Mouse (Mus musculus): ENCODE measurements at regions not wholly inside any gene's neighbourhood (a gene's known extent, or its start where the extent isn't known, plus 50 kb on each side); places are given as distances from the start of the nearest gene placed in this dataset.

GRCm38 (mm10) chr10:17203416-17204110 is 519.5 kb upstream of the Cited2 start:
- no peak for DNase-seq

GRCm38 (mm10) chr10:17204153-17204552 is 518.9 kb upstream of the Cited2 start:
- no peak for DNase-seq

DNA sequence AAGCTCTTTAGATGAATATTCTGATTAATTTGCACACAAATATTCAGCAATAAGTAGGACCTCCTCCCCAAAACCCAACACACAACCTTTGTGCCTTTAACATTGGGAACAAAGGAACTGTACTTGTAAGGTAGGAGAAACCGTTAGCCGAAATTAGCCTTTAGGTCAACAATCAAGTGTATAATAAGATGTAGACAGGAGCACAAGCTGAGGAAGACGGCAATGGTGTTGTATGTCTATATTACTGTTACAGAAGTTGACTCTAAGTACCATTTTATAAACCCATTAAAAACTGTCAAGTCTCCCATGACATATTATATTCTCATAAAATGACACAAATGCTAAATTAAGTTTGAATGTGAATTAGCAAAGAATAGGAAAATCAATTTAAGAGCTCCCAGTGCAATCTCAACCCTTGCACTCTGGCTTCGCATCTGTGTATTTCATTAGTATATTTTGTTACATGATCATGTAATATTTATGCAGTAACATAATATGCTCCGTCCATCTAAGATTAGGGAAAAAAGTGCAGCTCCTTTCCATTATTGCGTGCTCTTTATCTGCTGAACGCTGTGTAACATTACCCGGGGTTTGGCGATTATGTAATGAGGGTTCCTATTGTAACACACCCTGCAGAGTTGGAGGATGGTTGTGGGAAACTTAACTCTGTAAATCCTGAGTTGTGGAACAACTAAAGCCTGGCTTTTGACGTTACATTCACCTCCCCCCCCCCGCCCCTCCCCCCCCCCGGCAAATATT is 510.3 kb upstream of the Cited2 start:
- peak; percentile 4 for DNase-seq

DNA sequence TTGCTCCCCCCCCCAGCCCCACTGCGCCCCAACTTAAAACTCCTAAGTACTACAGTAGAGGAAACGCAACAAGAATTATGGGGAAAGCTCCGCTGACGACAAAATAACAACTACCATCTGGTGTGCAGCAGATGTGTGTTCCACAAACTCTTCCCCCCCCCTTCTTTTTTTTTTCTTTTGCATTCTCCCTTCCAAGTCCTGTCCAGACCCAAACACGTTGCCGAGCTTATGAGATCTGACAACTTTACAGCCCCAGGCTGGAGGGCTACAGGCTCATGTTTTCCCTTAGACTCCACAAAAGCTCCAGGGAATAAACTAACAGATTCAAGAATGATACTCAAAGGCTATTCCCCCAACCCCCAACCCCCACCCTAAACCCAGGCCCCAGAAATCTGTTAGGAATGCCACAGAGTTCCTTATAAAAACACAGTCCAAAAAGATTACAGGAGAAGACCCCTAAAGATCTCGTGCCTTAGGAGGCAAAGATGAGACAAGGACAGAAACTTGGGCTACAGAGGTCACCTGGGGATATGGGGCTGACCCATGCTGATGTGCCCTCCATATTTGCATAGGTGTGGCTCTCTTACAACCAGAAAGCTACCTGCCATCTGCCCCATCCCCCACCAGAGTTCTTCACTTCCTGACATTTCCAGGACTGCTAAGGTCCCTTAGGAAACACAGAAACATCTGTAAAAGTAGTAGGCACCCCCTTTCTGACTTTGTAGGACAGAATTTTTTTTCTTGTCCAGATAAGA is 509.5 kb upstream of the Cited2 start:
- DNase-seq = no peak

GRCm38 (mm10) chr10:17214065-17214440 is 509.0 kb upstream of the Cited2 start:
- DNase-seq = no peak

- no peak for DNase-seq
Observed at GRCm38 (mm10) chr10:17215029-17215428, 508.0 kb upstream of the Cited2 start.

DNA sequence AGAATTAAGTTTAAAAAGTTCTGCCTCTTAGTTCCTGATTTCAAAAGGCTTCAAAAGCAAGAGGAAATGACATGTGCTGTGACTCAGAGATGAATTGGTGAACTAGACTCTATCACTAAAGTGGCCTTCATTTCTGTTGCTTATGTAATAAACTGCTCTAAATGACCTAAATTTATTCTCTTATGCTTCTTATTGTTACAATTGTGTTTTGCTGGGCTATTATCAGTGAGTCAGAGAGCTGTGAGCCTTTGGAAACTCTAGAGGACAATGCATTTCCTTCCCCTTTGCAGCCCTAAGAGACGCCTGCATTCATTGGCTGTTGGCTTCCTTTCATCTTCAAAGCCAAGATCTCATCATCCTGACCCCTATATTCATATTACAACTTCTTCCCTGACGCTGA is 501.5 kb upstream of the Cited2 start:
- DNase-seq = peak; percentile 32

DNA sequence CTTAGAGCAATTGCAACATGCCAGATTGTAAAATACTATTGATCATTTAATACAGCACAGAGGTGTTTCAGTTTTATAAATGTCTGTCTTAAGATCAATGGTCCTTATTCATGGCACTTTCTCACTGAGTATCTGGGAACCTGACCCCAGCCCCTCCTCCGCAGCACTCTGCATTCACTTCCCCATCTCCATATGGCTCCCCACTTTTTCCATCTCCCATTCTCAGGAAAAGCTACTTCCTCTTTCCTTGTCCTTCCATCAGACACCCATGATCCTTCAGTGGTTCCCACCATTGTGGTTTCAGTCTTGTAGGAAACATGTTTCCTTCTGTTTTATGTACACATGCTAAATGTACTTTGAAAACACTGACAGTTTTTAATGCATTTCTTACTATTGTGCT is 497.3 kb upstream of the Cited2 start:
- DNase-seq = no peak

GRCm38 (mm10) chr10:17230040-17230818 is 492.8 kb upstream of the Cited2 start:
- peak; percentile 6 for DNase-seq

DNA sequence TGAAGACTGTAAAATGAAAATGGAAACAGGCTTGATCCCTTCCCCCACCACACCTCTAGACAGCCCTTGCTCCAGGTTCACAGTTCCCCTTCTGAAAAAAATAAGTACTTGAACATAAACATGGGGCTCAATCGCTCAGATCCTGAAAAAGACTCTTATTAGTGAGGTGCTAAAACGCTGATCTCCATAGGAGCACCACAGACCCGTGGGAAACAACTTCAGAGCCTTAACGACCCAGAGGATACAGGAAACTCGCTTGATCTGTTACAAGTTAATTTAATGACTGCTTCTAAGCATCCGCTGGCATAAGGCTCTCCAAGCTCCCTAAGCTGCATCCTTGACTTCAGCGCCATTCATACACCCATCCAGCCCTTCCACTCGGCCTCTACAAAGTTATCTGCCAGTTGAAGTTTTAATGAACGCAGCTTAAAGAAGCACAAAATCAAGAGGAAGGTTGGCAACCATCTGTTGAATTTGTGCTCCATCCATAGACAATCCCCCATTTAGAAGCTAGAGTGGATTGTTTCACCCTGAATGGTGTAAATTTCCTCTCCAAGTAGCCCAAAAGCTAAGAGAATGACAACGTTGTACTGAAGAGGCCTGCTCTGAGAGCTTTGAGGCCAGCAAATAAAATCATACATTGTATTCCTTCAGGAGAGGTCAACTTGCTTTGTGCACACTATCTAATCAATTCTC is 486.9 kb upstream of the Cited2 start:
- no peak for DNase-seq

DNA sequence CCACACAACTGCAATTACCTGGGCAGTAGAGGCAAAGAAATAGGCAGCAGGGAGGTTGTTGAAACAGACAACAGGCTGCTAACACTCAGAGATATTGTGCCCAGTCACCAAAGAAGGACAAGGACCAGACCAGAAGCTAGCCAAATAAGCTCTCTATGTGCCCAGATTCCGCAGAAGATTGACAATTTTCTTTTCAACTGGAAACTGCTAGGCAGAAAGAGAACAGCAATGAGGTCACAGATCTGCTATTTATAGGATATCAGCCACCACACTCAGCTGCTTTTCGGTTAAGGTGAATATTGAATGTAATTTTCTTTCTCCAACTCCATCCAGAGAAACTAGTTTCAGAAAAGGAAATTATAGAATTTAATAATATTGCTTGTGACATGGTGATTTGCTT is 486.3 kb upstream of the Cited2 start:
- no peak for DNase-seq

DNA sequence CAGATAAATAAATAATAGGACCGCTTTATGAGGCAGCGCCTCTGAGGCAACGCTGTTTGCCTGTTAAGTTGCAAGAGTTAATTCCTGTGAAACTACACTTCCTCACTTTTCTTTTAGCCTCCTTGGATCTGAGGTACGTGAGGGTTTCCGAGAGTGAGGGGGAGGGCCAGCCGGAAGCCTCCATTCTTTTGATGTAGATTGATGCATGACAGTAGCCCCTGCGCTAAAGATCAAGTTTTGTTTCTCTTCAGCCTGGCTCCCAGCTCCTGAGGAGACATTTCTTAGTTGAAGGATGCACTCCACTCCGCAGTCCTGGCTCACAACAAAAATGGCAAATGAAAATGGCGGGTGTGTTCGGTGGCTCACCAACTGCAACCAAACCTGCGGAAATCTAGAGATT is 485.6 kb upstream of the Cited2 start:
- DNase-seq = peak; percentile 13

- no peak for DNase-seq
Observed at GRCm38 (mm10) chr10:17237918-17238850, 484.8 kb upstream of the Cited2 start.

GRCm38 (mm10) chr10:17248270-17248669 is 474.7 kb upstream of the Cited2 start:
- DNase-seq = no peak

DNA sequence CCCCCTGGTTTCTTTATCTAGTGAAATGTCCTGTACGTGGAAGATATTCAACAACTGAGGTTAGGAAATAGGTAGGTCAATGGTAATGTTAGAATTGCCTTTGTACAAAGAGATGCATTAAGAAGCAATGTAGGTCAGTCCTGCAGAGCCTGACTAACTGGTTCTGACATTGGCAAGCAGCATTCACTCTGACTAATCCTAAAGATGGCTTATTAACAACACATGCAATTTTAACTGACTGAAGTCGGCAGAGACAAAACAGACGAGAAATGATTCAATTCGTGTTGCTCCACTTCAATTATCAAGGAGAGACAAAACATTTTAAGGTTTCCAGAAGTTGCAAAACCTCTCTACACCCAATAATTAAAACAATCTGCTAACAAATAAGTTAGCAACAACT is 470.0 kb upstream of the Cited2 start:
- DNase-seq = no peak

- DNase-seq = no peak
Observed at GRCm38 (mm10) chr10:17260154-17260553, 462.9 kb upstream of the Cited2 start.

GRCm38 (mm10) chr10:17260615-17261014 is 462.4 kb upstream of the Cited2 start:
- no peak for DNase-seq

GRCm38 (mm10) chr10:17261192-17261824 is 461.7 kb upstream of the Cited2 start:
- no peak for DNase-seq

DNA sequence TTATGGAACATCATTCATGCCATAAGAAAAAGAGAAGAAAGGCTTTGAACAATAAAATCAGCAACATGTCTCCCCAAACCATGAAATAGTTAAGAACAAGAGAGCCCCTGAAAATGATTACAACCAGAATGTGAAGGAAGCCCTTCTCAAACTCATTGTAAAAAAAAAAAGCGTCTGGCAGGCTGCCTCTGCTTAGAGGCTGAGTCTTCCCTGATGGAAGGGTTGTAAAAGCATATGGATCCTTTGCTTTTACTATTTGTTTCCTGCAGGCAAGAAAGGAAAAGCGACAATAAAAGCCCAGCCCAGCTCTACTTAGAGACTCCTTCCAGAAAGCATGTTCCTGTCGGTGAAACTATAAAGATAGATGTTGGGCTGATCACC is 461.2 kb upstream of the Cited2 start:
- no peak for DNase-seq

- DNase-seq = no peak
Observed at GRCm38 (mm10) chr10:17272646-17273045, 450.4 kb upstream of the Cited2 start.

Measured in adrenal gland, postnatal 14 days (tissue).